Mouse (Mus musculus) CH12F3 (cell line): ENCODE data around the gene Naa25.

ENCODE experiments used
- in situ Hi-C: fragments of 300-500 bp; cut with MboI; formaldehyde crosslinking; loops from 2 replicates; pipeline ENCODE4 v1.14.3; 2020; ENCODE audit warnings: low sequenced_read_pairs

Gene Naa25

DNA sequence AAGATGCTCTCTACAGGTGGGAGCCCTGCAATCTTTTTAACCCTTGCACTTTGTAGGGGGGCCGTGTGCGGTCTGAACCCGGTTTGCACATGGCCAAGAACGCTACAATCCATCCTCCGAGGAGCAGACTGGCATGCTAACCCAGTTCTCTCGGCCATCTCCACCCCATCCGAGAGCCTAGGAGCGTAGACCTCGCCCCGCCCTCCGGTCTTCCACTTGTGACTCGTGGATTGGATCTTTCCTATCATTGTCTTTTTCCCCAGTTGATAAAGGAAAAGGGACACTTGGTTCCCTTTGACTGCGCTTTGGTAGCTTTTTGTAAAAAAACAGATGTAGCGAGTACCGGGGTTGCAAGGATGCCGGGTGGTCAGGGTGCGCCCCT lies 53.9 kb downstream of the Naa25 start, which contains the start of gene Tmem116:
Gene Tmem116 (plus strand): TSS at position 250 of the 382 bp plus-strand sequence.
- in situ Hi-C loops: no loop called here

DNA sequence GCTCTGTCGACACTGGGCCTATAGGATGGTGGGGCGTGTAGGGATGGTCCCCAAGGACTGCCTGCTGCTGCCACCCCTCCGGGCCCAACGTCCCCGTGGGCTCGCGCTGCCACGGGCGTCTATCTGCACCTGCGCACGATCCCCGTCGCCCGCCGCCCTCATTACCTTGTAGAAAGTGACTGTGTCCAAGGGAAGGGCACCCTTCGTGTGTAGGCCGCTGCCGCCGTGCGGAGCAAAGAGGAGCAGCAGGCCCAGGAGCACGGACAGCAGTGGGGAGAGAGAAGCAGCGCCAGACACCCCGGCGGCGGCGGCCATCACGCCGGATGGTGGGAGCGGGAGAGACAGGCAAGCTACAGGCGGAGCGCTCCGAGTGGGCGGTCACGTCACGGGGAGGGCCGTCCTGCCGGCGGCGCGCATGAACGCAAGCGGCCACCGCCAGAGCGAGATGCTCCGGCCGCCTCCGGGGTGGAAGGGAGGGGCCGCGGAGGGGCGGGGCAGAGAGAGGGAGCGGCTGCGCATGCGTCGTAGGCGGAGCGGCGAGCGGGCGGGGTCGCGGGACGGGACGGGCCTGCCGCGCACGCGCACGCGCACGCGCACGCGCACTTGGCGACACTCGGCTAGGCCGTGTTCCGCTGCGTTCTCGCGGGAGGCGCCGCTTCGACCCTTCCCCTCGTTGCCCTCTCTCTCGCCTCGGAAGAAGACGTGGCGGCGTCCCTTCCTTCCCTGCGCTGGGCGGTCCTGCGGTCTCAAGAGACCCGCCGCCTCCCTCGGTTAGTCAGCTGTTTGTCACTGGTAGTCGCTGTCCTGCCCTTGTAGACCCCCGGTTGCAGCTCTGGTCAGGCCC lies 54.5 kb downstream of the Naa25 start, which contains the start of gene Erp29:
Gene Erp29 (minus strand): TSS at position 481 of the 844 bp plus-strand sequence.
- in situ Hi-C loops: no loop called here

DNA sequence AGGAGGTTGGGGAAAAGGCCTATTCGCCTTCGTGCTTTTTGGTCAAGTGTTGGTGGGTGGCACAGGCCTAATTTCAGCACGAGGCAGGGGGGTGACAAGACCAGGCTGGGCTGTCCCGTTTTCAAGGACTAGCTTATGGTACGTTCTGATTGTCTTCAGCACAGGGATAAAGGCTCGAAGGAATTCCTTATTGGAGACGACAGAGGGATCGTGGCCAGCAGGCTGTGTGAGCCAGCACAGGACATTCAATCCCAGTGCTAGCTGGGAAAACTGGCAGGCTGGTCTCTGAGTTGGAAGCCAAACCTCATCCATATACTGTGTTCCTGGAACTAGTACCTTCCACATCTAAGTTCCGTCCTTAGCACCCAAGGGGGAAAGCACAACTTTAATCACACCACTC lies 55.2 kb downstream of the Naa25 start:
- in situ Hi-C loops: no loop called here

DNA sequence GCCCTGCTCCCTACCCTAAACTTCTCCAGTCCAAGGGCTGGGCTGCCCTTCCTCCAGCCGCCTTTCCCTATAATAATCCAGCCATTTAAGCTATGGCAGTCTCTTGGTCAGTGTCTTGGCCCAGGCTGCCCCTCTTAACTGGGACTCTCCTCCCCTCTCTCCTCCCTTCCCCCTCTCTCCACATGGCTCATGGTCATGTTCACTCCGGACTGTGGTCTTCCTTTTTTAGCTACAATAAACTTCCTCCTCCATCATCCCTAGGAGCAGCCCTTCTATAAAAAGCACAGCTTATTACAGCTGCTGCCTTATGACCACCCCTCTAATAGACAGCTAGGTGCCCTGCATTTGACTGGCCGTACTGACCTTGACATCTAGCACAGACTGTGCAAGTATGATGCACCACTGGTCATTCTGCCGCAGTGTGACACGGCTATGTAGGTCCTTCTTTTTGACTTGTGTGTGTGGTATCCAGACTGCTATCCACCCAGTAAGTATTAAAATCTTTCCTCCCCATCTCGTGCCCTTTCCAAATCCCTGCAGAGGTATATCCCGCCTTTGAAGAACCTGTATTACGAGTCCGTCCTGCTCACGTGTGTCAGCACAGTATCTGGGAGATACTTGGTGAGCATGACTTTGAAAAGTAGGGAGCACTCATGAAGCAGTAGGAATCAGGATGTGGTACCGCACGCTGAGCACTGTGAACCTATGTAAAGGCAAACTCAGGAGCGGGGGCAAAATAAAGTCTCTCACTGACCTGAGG lies 56.2 kb downstream of the Naa25 start:
- in situ Hi-C loops: no loop called here

DNA sequence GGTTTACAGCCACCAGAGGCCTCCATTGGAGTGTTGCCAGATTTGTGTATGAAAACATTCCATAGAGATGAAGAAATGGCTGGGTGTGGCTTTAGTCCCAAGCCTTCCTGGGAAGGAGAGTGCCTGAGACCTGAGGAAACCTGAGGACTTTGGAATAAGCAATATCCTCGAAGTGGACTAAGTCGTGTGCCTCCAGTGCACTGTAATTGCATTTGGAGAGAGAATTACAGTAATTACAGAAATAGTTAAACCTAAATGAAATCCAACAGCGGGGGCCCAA lies 56.7 kb downstream of the Naa25 start:
- in situ Hi-C loops: no loop called here

GRCm38 (mm10) chr5:121455510-121456265 lies 58.0 kb downstream of the Naa25 start:
- in situ Hi-C loops: no loop called here

- in situ Hi-C loops: no loop called here
Measured at GRCm38 (mm10) chr5:121461339-121462170, 63.8 kb downstream of the Naa25 start.

- in situ Hi-C loops: no loop called here
Measured at GRCm38 (mm10) chr5:121462171-121462502, 64.4 kb downstream of the Naa25 start.

DNA sequence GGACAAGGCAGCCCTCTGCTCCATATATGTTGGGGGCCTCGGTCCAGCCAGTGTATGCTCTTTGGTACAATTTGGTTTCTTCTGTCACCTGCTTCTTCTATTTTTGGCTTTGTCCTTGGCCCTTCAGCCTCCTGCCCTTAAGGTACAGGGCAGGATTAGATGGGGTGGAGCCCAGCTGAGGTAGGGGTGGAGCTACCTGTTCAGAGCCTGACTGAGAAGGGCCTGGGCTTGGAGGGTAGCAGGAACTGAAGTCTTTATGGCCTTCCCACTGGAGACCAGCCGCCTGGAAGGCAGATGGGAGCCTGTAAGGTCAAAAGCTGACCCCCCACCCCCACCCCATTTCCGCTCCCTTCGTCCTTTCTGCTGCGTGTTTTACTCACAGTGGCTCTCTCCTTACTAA lies 65.2 kb downstream of the Naa25 start:
- in situ Hi-C loops: no loop called here

DNA sequence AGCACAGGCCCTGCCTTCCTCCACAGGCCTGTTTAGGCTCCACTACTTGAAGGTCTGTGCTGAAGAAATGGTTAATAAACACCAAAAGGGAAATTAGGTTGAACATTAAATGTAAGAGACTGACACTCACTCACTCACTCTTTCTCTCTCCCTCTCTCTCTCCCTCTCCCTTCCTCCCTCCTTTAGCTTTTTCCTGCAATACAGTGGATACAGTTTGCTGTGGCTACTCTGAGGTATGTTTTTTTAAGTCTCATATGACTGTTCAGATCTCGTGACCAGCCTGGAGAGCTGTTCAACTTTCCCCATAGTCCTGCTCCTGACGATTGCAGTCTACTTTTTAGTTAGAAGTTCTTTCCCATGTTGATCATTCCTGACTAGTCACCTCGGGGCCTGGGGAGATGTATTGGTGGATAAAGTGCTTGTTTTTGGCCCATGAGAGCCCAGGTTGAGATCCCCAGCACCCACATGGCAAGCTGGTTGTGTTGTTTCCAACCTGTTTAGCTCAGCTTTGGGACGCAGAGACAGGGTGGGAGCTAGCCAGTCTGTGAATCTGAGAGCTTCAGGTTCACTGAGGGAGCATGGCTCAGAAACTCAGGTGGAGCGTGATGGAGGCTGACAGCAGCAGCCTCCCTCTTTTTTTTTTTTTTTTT lies 66.0 kb downstream of the Naa25 start:
- in situ Hi-C loops: no loop called here

GRCm38 (mm10) chr5:121469566-121469965 lies 71.8 kb downstream of the Naa25 start:
- in situ Hi-C loops: no loop called here

GRCm38 (mm10) chr5:121472411-121472810 lies 74.7 kb downstream of the Naa25 start:
- in situ Hi-C loops: no loop called here

GRCm38 (mm10) chr5:121474610-121475009 lies 76.9 kb downstream of the Naa25 start:
- in situ Hi-C loops: no loop called here

GRCm38 (mm10) chr5:121476040-121476439 lies 78.3 kb downstream of the Naa25 start:
- in situ Hi-C loops: no loop called here

DNA sequence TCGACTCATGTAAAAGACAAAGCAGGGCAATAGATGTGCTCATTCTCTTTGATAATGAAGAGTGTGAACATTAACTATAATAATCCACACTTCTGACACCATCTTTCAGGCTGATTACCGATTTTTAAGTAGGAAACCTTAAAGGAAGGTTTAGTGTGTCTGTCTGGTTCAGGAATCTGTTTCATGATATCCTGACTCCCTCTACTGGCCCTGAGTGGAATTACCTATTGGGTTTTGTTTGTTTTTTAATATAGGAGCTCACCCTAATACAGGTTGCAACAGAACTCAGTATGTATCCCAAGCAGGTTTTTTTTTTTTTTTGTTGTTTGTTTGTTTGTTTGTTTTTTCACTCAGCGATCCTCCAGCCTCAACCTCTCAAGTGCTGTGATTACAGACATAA lies 79.9 kb downstream of the Naa25 start:
- in situ Hi-C loops: no loop called here

GRCm38 (mm10) chr5:121484801-121485200 lies 87.1 kb downstream of the Naa25 start:
- in situ Hi-C loops: no loop called here

- in situ Hi-C loops: no loop called here
Measured at GRCm38 (mm10) chr5:121493305-121493704, 95.6 kb downstream of the Naa25 start.
